In the genomic region with DNA sequence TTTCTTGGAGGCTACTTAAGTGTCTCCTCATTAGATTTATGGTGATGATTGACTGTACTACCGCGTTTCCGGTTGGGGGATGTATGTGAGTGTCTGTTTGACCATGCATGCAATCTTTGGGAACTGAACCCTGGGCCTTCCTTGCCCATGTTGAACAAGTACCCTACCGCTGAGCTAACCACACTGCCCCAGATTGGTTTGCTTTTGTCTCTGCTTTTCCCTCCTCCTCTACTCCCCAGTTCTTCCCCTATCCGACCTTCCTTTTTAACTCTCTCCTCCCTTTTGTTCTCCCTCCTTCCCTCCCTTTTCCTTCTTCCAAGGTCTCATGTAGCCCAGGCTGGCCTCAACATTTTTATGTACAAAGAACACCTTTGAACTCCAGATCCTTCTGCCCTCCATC, we compare ENCODE assay signal across 8 mouse cellular contexts. TPM values are rescaled to one million over a fixed set of nuclear protein-coding genes. Genes with fewer than 3 reads are reported as not detected.
A peak's percentile ranks its signal among the peaks of the same experiment; 100 is the strongest.
DNase-seq lines count a peak whose midpoint lies in the region; ATAC-seq and TF ChIP-seq lines count a peak whose summit lies in the region.

No protein-coding gene starts in this region.

- H3K9me3 ChIP-seq in ES-E14 (ENCODE audit: control insufficient read depth, insufficient read depth, low read depth, low read length) = no peaks in the 10 kb centered on the region
- H3K9me3 ChIP-seq in liver, embryonic 16.5 days (replicated peaks; ENCODE audit: control insufficient read depth, low read length) = no peaks in the 10 kb centered on the region

- WGBS in liver, embryonic 16.5 days (ENCODE audit: insufficient replicate concordance) = 4% methylated on average over 5 of the region's 5 CpGs

- H3K9ac ChIP-seq in ES-E14 (ENCODE audit: insufficient read depth, low read depth, low read length, poor library complexity, severe bottlenecking) = peak overlapping the region; percentile 39; the same call in 1 of the 2 replicates
- peak overlapping the region; percentile 86 for H3K9ac ChIP-seq in liver, embryonic 16.5 days (ENCODE audit: low read depth, low read length)

- H3K27me3 ChIP-seq in C2C12 (ENCODE audit: control insufficient read depth, insufficient read depth, insufficient read length) = no peaks in the 10 kb centered on the region
- H3K27me3 ChIP-seq in liver, embryonic 16.5 days (ENCODE audit: control insufficient read depth, insufficient read depth, low read depth, low read length) = no peaks in the 10 kb centered on the region

- intact Hi-C loops in gastrocnemius, postnatal 14 days (cut with DNase I; ENCODE audit: low total_unique reads) = no loop called here

- ATAC-seq in liver, embryonic 16.5 days (ENCODE audit: low read depth) = no peak

- in situ Hi-C loops in ES-E14 (cut with MboI; ENCODE audit: low sequenced_read_pairs in 2 of 2, unreplicated experiment in 2 of 2) = no loop called here

- H3K36me3 ChIP-seq in C2C12 (ENCODE audit: control insufficient read depth, insufficient read depth) (peaks cover 34% of the 10 kb centered on the region), ES-E14 (ENCODE audit: control insufficient read depth, insufficient read depth, low read length, poor library complexity, severe bottlenecking) (no peaks in the 10 kb centered on the region; the same call in none of the 2 replicates)
- H3K36me3 ChIP-seq in liver, embryonic 16.5 days (ENCODE audit: control insufficient read depth, insufficient read depth) = peaks cover 24% of the 10 kb centered on the region

- DNase-seq in ES-E14 (ENCODE audit: low read depth, low spot score) = no peak
- peak; percentile 23 for DNase-seq in forelimb bud, embryonic 11.5 days (ENCODE audit: low read depth, low spot score)
- no peak for DNase-seq in gastrocnemius, postnatal 14 days
- DNase-seq in adrenal gland, postnatal 36 days = no peak
- no peak for DNase-seq in thymus, postnatal 4 days
- DNase-seq in heart, adult 9 months (ENCODE audit: low spot score in 2 of 2) = no peak

- H3K4me3 ChIP-seq in C2C12 (ENCODE audit: insufficient read depth, poor library complexity, severe bottlenecking) = peak overlapping the region; percentile 65
- peak overlapping the region; percentile 62 to 86 for H3K4me3 ChIP-seq in ES-E14 (ENCODE audit: insufficient read depth in 1 of 2, low read depth in 1 of 2, low read length in 2 of 2, poor library complexity in 1 of 2, severe bottlenecking in 1 of 2)
- H3K4me3 ChIP-seq in liver, embryonic 16.5 days (ENCODE audit: low read depth, low read length) = peak overlapping the region; percentile 90

- H3K4me2 ChIP-seq in liver, embryonic 16.5 days (ENCODE audit: low read depth, low read length) = peak overlapping the region; percentile 85

- H3K79me2 ChIP-seq in C2C12 (ENCODE audit: control insufficient read depth, insufficient read depth) = peaks cover 51% of the 10 kb centered on the region

- no peak for TF ChIP-seq CTCF in C2C12 (IDR thresholded peaks at IDR 0.05; ENCODE audit: control insufficient read depth, insufficient read depth, insufficient read length)

- no peaks in the 10 kb centered on the region; a peak in 1 of 4 replicates for H3K4me1 ChIP-seq in ES-E14 (ENCODE audit: control insufficient read depth in 2 of 2, insufficient read depth in 2 of 2, low read length in 2 of 2, poor library complexity in 1 of 2)
- peaks cover 3% of the 10 kb centered on the region for H3K4me1 ChIP-seq in liver, embryonic 16.5 days (ENCODE audit: control insufficient read depth, low read depth, low read length)

- no peak overlapping the region for H3K27ac ChIP-seq in ES-E14 (ENCODE audit: insufficient read depth, low read depth, low read length, poor library complexity, severe bottlenecking)
- no peak overlapping the region for H3K27ac ChIP-seq in liver, embryonic 16.5 days (ENCODE audit: low read length)

- peak overlapping the region; percentile 16 for H3ac ChIP-seq in C2C12 (ENCODE audit: control insufficient read depth, insufficient read length, low read depth)

- H3K79me3 ChIP-seq in C2C12 (ENCODE audit: low read depth) = peaks cover 26% of the 10 kb centered on the region

TF ChIP-seq in C2C12, 6 proteins besides CTCF, POLR2A, EP300 and RAD21:
- TF ChIP-seq MYOD1 (IDR thresholded peaks at IDR 0.05; ENCODE audit: control insufficient read depth, insufficient read length, low read depth) (no peak), CEBPB (IDR thresholded peaks at IDR 0.05; ENCODE audit: low read depth) (no peak), USF1 (IDR thresholded peaks at IDR 0.05; ENCODE audit: low read depth) (no peak), MAX (IDR thresholded peaks at IDR 0.05) (no peak), FOSL1 (IDR thresholded peaks at IDR 0.05; ENCODE audit: insufficient read depth, low read length, poor library complexity, severe bottlenecking) (no peak), MYOG (IDR thresholded peaks at IDR 0.05; ENCODE audit: control insufficient read depth, extremely low read depth, insufficient read length) (no peak)

TF ChIP-seq in ES-E14, 5 proteins besides CTCF, POLR2A, EP300 and RAD21:
- no peak for TF ChIP-seq HCFC1 (IDR thresholded peaks at IDR 0.05; ENCODE audit: borderline replicate concordance, insufficient read depth, low read length)
- TF ChIP-seq ZNF384 (IDR thresholded peaks at IDR 0.05; ENCODE audit: low read depth, low read length) = no peak

RNA-seq across cellular contexts. Expression of a gene that starts 1.1 kb away (rescaled TPM):
- polyA plus RNA-seq in C2C12 (2012; fragmentation: generic; extraction: Trizol) = 172 TPM
- total RNA-seq in ES-E14 (2012; rRNA removed) = 33.7 and 36.7 TPM in 2 replicates
- polyA plus RNA-seq in liver, embryonic 16.5 days (2015; fragmentation: Nextera tagmentation; extraction: Ambion mirVana) = 68.3 and 78.4 TPM in 2 replicates
- 1 to 10 TPM; 4.0 to 4.3 TPM for total RNA-seq in gastrocnemius, postnatal 14 days (2021)
- 1 to 10 TPM; 3.3 to 4.4 TPM for total RNA-seq in adrenal gland, postnatal 36 days (2021)

RNA-seq across cellular contexts. Expression of a gene that starts 17.5 kb away (rescaled TPM):
- polyA plus RNA-seq in C2C12 (2012; fragmentation: generic; extraction: Trizol) = 6.2 TPM
- 13.5 and 18.6 TPM in 2 replicates for total RNA-seq in ES-E14 (2012; rRNA removed)
- polyA plus RNA-seq in liver, embryonic 16.5 days (2015; fragmentation: Nextera tagmentation; extraction: Ambion mirVana) = 9.8 and 11.6 TPM in 2 replicates
- 10 to 100 TPM; 14.9 to 15.6 TPM for total RNA-seq in gastrocnemius, postnatal 14 days (2021)
- 10 to 100 TPM; 33.2 to 45.0 TPM for total RNA-seq in adrenal gland, postnatal 36 days (2021)

RNA-seq across cellular contexts. Expression of a gene that starts 17.6 kb away (rescaled TPM):
- 6.8 TPM for polyA plus RNA-seq in C2C12 (2012; fragmentation: generic; extraction: Trizol)
- total RNA-seq in ES-E14 (2012; rRNA removed) = 23.5 and 25.4 TPM in 2 replicates
- polyA plus RNA-seq in liver, embryonic 16.5 days (2015; fragmentation: Nextera tagmentation; extraction: Ambion mirVana) = 3.5 and 3.7 TPM in 2 replicates
- total RNA-seq in gastrocnemius, postnatal 14 days (2021) = 1 to 10 TPM; 6.1 to 7.4 TPM
- total RNA-seq in adrenal gland, postnatal 36 days (2021) = 10 to 100 TPM; 17.8 to 18.6 TPM
